Mouse (Mus musculus) induced T-regulatory cell, adult 2 months (primary cell): ENCODE data around the gene Arpc5.
A peak's percentile ranks its signal among the peaks of the same experiment; 100 is the strongest.

Experiments used
- DNase-seq: peaks from one replicate; pipeline ENCODE4 v3.0.0-alpha.2; 2012; ENCODE audit warnings: low read depth

Arpc5 gene

DNA sequence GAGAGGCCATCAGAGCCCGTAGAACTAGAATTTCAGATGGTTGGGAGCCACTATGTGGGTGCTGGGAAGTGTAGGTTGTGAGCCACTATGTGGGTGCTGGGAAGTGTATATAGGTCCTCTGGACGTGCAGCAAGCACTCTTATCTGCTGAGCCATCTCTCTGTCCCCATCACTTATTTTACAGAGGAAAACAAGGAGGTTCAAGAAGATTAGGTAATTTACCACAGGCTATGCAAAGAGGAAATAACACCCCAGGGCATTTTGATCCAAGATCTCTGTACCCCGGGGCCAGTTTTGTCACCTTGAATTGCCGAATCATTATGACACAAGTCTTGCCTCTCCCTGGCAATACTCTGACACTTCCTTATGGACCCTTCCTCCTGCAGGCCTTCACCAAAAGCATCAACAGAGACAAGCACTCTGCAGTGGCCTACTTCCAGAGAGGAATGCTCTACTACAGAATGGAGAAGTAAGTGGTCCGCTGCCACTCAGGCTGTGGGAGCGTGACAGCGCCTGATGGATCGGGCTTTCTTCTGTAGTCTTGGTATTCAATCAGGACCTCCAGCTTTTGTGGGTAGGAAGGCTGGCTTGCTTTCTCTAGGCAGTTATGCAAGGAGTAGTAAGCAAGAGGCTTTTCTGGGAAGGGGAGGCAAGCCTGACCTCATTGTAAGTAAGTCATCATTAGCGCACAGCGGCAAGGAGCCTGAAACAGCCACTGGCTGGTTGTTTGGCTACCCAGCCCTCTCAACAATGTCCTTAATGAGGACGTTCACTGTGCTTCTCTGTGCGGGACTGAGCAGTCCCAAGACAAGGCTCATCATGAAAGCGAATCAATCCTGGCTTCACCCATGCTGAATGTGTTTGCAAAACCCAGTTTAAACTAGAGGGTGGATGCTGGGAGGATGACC lies 44.4 kb downstream of the Arpc5 start:
- DNase-seq: no peak

DNA sequence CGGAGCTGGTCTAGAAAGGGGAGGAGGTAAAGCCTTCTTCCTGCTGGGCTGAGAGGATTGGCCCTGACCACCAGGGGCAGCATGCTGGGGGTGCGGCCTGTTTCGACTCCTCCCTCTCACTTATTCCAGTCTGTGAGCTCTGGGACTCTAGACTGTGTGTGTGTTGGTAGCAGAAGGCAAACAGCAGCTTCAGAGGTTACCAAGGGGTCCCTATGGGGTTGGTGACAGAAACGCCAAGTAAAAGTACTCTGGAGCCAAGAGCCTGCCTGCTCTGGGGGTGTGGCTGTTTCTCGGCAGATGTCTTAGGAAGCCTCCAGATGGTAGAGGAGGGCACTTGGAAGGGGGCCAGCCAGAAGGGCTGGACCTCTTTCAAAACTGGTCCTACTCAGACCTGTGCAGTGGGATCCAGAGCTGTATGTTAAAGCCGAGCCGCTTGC lies 48.9 kb downstream of the Arpc5 start:
- peak; percentile 22 for DNase-seq

DNA sequence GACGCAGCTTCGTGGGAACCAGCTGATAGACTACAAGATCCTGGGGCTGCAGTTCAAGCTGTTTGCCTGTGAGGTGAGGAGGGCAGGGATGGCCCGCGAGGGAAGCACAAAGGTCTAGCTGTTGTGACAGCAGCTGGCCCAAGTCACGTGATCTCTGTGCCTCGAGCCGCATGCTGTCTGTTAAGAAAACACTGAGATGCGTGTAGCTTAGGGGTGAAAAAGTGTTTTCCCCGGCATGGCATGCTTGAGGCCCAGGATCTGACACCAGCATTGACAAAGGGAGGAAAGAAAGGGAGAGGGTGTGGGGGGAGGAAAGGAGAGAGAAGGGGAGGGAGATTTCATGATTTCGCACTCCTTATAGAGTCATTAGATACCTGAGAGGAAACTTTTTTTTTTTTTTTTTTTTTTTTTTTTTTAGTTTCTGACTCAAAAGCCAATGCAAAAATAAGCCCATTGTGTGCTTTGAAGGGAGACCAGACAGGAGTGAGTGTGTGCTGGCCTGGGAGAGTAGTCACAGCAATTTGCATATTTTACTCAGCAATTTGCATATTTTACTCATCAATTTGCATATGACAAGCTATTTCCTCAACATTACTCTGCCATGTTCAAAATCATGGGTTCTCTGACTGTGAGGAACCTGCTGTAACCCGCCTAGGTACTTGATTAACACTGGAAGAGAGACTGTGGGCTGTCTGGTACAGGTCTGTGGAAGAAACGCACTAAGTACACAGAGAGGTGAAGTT lies 50.9 kb downstream of the Arpc5 start:
- DNase-seq: no peak

DNA sequence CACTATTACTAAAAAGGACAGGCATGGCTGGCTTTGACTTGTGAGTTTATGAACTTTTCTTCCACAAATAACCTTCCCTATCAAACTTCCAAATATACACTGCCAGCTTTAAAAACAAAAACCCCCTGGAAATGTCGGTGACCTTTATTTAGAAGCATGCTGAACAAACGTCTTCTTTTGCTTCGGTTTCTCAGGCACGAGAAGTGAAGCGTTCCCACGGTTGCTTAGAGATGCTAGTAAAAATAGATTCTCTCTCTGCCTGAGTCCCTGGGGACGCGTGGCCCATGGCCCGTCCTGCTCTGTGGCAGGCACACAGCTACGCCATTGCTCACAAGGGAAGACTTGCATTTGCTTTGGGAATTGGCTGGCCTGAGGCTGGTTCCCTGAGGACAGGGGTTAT lies 51.5 kb downstream of the Arpc5 start:
- no peak for DNase-seq

DNA sequence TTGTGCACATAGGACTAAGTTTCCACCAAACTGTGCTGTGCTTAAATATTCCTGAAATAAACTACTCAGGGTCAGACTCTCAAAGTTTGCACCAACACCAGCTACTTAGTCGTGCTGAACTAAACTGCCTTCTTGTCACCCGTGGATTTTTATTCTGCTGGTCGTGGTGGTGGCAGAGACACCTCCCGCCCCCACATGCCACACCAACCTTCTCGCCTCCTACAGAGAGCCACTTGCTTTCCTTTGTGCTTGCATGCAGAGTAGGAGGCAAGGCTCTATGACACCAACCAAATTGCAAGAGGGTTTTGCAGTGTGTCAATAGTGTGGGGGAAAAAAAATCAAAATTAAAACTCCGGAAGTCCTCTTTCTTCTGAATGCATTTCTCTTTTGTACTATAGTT lies 53.2 kb downstream of the Arpc5 start:
- no peak for DNase-seq

- no peak for DNase-seq
Observed at GRCm38 (mm10) chr1:152820911-152821695, 54.8 kb downstream of the Arpc5 start.

GRCm38 (mm10) chr1:152821746-152822145 lies 55.4 kb downstream of the Arpc5 start:
- DNase-seq: no peak

DNA sequence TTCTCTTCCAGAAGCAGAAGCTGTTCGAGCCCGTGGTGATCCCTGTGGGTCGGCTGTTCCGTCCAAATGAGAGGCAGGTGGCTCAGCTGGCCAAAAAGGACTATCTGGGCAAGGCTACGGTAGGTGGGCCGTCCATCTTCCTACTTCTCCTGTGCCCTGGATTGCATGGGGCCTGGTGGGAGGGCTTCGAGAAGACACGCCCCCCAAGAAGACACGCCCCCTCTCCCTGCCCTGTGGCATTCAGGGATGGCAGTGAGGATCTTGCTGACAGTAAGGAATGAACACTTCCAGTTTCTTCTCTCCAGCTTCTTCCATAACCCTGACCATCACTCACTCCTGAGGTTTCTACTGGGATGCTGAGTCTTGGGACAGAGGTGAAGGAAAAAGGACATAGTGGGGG lies 57.9 kb downstream of the Arpc5 start:
- DNase-seq: no peak
